30 mouse cellular contexts compared by ENCODE assay signal in genomic region chr4:107899211-107899927, GRCm38 (mm10). TPM values are rescaled to one million over a fixed set of nuclear protein-coding genes. Genes with fewer than 3 reads are reported as not detected.
DNase-seq lines count a peak whose midpoint lies in the region; ATAC-seq and TF ChIP-seq lines count a peak whose summit lies in the region.
"Had no signal": no experiment of that assay in that cellular context is flagged by ENCODE, and none has a peak within 500 bp of the region (broad histone marks: within the 10 kb centered on the region; RNA-seq: fewer than 3 reads in every experiment).

No protein-coding gene starts in this region.

- no peaks in the 10 kb centered on the region for H3K9me3 ChIP-seq in intestine, embryonic 14.5 days (ENCODE audit: control insufficient read depth, low read length)
- H3K9me3 ChIP-seq in intestine, embryonic 16.5 days (ENCODE audit: control insufficient read depth, low read length): no peaks in the 10 kb centered on the region
- H3K9me3 ChIP-seq in liver, embryonic 14.5 days (ENCODE audit: control insufficient read depth, low read length): no peaks in the 10 kb centered on the region
- H3K9me3 ChIP-seq in stomach, embryonic 15.5 days: no peaks in the 10 kb centered on the region
- H3K9me3 ChIP-seq: embryonic facial prominence, embryonic 13.5 days; forebrain, embryonic 10.5 days; forebrain, embryonic 15.5 days; hindbrain, embryonic 12.5 days; kidney, embryonic 15.5 days; limb, embryonic 12.5 days; midbrain, embryonic 10.5 days; midbrain, embryonic 15.5 days; neural tube, embryonic 15.5 days had no signal

- H3K4me2 ChIP-seq in intestine, embryonic 14.5 days (ENCODE audit: low read length): no peak overlapping the region
- no peak overlapping the region for H3K4me2 ChIP-seq in intestine, embryonic 16.5 days (ENCODE audit: low read depth, low read length)
- peak overlapping the region; percentile 24; the same call in 1 of the 2 replicates for H3K4me2 ChIP-seq in liver, embryonic 14.5 days (ENCODE audit: low read depth)
- H3K4me2 ChIP-seq in stomach, embryonic 15.5 days: no peak overlapping the region
- H3K4me2 ChIP-seq: embryonic facial prominence, embryonic 13.5 days; forebrain, embryonic 15.5 days; heart, embryonic 11.5 days; hindbrain, embryonic 12.5 days; kidney, embryonic 15.5 days; limb, embryonic 12.5 days; midbrain, embryonic 15.5 days; neural tube, embryonic 15.5 days had no signal

- peaks cover 58% of the 10 kb centered on the region for H3K36me3 ChIP-seq in intestine, embryonic 14.5 days (ENCODE audit: control insufficient read depth, insufficient read depth, low read length)
- H3K36me3 ChIP-seq in intestine, embryonic 16.5 days (ENCODE audit: control insufficient read depth, insufficient read depth, low read length): peaks cover 6% of the 10 kb centered on the region; the same call in 1 of the 2 replicates
- no peaks in the 10 kb centered on the region; the same call in 1 of the 2 replicates for H3K36me3 ChIP-seq in liver, embryonic 14.5 days (replicated peaks; ENCODE audit: control insufficient read depth, insufficient read depth, low read depth)
- H3K36me3 ChIP-seq in stomach, embryonic 15.5 days: peaks cover 23% of the 10 kb centered on the region; the same call in 1 of the 2 replicates

- H3K27ac ChIP-seq in intestine, embryonic 14.5 days (ENCODE audit: low read depth): no peak overlapping the region
- H3K27ac ChIP-seq in intestine, embryonic 16.5 days (ENCODE audit: low read length): peak overlapping the region; percentile 3; the same call in 1 of the 2 replicates
- no peak overlapping the region for H3K27ac ChIP-seq in liver, embryonic 14.5 days
- H3K27ac ChIP-seq in stomach, embryonic 15.5 days: peak overlapping the region; percentile 44; the same call in 1 of the 2 replicates
- H3K27ac ChIP-seq: embryonic facial prominence, embryonic 13.5 days; forebrain, embryonic 10.5 days; forebrain, embryonic 15.5 days; hindbrain, embryonic 12.5 days; hindbrain, postnatal 0 days; kidney, embryonic 15.5 days; limb, embryonic 12.5 days; midbrain, embryonic 10.5 days; midbrain, embryonic 15.5 days; neural tube, embryonic 15.5 days had no signal

- 0 out of 2 replicates have a peak, but pooled peaks have one; percentile 42 for ATAC-seq in intestine, embryonic 14.5 days (replicated peaks; ENCODE audit: low FRiP score, low TSS enrichment, low read depth)
- peak; percentile 80 for ATAC-seq in intestine, embryonic 16.5 days
- peak; percentile 63; the same call in 1 of the 2 replicates for ATAC-seq in liver, embryonic 14.5 days (ENCODE audit: insufficient read depth)
- peak; percentile 62; the same call in 1 of the 2 replicates for ATAC-seq in stomach, embryonic 15.5 days (ENCODE audit: insufficient read depth, low FRiP score, low read depth)
- no peak for ATAC-seq in CD4-positive, CD25-positive, alpha-beta regulatory T cell, adult 4 months
- ATAC-seq: forebrain, embryonic 15.5 days; hindbrain, postnatal 0 days; midbrain, embryonic 15.5 days had no signal

- H3K4me3 ChIP-seq in intestine, embryonic 14.5 days (ENCODE audit: low read depth, low read length): no peak overlapping the region
- H3K4me3 ChIP-seq in intestine, embryonic 16.5 days (ENCODE audit: low read length): no peak overlapping the region
- H3K4me3 ChIP-seq in liver, embryonic 14.5 days (ENCODE audit: insufficient read depth in 1 of 2, low read depth in 2 of 2, low read length in 2 of 2): no peak overlapping the region
- H3K4me3 ChIP-seq in stomach, embryonic 15.5 days (replicated peaks): no peak overlapping the region
- H3K4me3 ChIP-seq: embryonic facial prominence, embryonic 13.5 days; forebrain, embryonic 10.5 days; forebrain, embryonic 15.5 days; hindbrain, embryonic 12.5 days; kidney, embryonic 15.5 days; limb, embryonic 12.5 days; midbrain, embryonic 10.5 days; midbrain, embryonic 15.5 days; neural tube, embryonic 15.5 days had no signal

- TF ChIP-seq CTCF in liver, embryonic 14.5 days (IDR thresholded peaks at IDR 0.05; ENCODE audit: low read depth): no peak

- WGBS in intestine, embryonic 14.5 days: 74% methylated on average over 5 of the region's 5 CpGs
- WGBS in intestine, embryonic 16.5 days: 66% methylated on average over 5 of the region's 5 CpGs
- 56% methylated on average over 5 of the region's 5 CpGs for WGBS in liver, embryonic 14.5 days (ENCODE audit: insufficient replicate concordance)
- 67% methylated on average over 5 of the region's 5 CpGs for WGBS in stomach, embryonic 15.5 days

- TF ChIP-seq EP300 in liver, embryonic 14.5 days (IDR thresholded peaks at IDR 0.05; ENCODE audit: low read depth): no peak

- no peaks in the 10 kb centered on the region for H3K4me1 ChIP-seq in intestine, embryonic 14.5 days (replicated peaks; ENCODE audit: control insufficient read depth, insufficient read depth, low read length)
- H3K4me1 ChIP-seq in intestine, embryonic 16.5 days (ENCODE audit: control insufficient read depth, insufficient read depth, low read length): peaks cover 16% of the 10 kb centered on the region; the same call in 1 of the 2 replicates
- H3K4me1 ChIP-seq in liver, embryonic 14.5 days (replicated peaks; ENCODE audit: control insufficient read depth in 2 of 2, insufficient read depth in 2 of 2, low read length in 1 of 2): peaks cover 0 to 7% of the 10 kb centered on the region in 2 experiments; a peak in 1 of 4 replicates
- peaks cover 3% of the 10 kb centered on the region; the same call in 1 of the 2 replicates for H3K4me1 ChIP-seq in stomach, embryonic 15.5 days
- H3K4me1 ChIP-seq: embryonic facial prominence, embryonic 13.5 days; forebrain, embryonic 10.5 days; forebrain, embryonic 15.5 days; hindbrain, embryonic 12.5 days; kidney, embryonic 15.5 days; limb, embryonic 12.5 days; midbrain, embryonic 10.5 days; midbrain, embryonic 15.5 days; neural tube, embryonic 15.5 days had no signal

- H3K27me3 ChIP-seq in intestine, embryonic 14.5 days (replicated peaks; ENCODE audit: control insufficient read depth, insufficient read depth, low read length): no peaks in the 10 kb centered on the region
- no peaks in the 10 kb centered on the region for H3K27me3 ChIP-seq in intestine, embryonic 16.5 days (replicated peaks; ENCODE audit: control insufficient read depth, insufficient read depth, low read length)
- no peaks in the 10 kb centered on the region for H3K27me3 ChIP-seq in liver, embryonic 14.5 days (ENCODE audit: control insufficient read depth, insufficient read depth, low read length)
- H3K27me3 ChIP-seq in stomach, embryonic 15.5 days (replicated peaks): no peaks in the 10 kb centered on the region
- H3K27me3 ChIP-seq: embryonic facial prominence, embryonic 13.5 days; forebrain, embryonic 15.5 days; hindbrain, embryonic 12.5 days; kidney, embryonic 15.5 days; limb, embryonic 12.5 days; midbrain, embryonic 15.5 days; neural tube, embryonic 15.5 days had no signal

- DNase-seq in intestine, embryonic 14.5 days (ENCODE audit: low spot score): no peak
- DNase-seq in liver, embryonic 14.5 days (ENCODE audit: low read depth in 3 of 3, low spot score in 3 of 3): no peak
- no peak for DNase-seq in cerebellum, adult 8-10 months
- no peak for DNase-seq in thymus, postnatal 10 days (ENCODE audit: low spot score in 2 of 2)
- DNase-seq: adrenal gland, postnatal 10 days; cerebellum, adult 11 months; cerebellum, adult 9-11 months; gastrocnemius, postnatal 25 days; heart, adult 18-20 months; heart, postnatal 36 days; kidney, adult 18-20 months; kidney, postnatal 36 days; lung, adult 2 months; lung, postnatal 14 days; retina, postnatal 1 day; right cerebral cortex, postnatal 25 days had no signal

- H3K9ac ChIP-seq in intestine, embryonic 14.5 days (ENCODE audit: low read length): no peak overlapping the region
- H3K9ac ChIP-seq in intestine, embryonic 16.5 days (ENCODE audit: low read depth, low read length): no peak overlapping the region
- no peak overlapping the region for H3K9ac ChIP-seq in liver, embryonic 14.5 days (replicated peaks)
- H3K9ac ChIP-seq in stomach, embryonic 15.5 days: no peak overlapping the region
- H3K9ac ChIP-seq: embryonic facial prominence, embryonic 13.5 days; forebrain, embryonic 15.5 days; hindbrain, embryonic 12.5 days; kidney, embryonic 15.5 days; limb, embryonic 12.5 days; midbrain, embryonic 15.5 days; neural tube, embryonic 15.5 days had no signal

RNA-seq across cellular contexts. Expression of gene 0610037L13Rik, which starts 9.8 kb away (rescaled TPM):
- 129 and 134 TPM in 2 replicates for polyA plus RNA-seq in intestine, embryonic 14.5 days (2014; fragmentation: Nextera tagmentation; extraction: Ambion mirVana)
- 87.7 and 93.8 TPM in 2 replicates for polyA plus RNA-seq in intestine, embryonic 16.5 days (2015; fragmentation: Nextera tagmentation; extraction: Ambion mirVana)
- polyA plus RNA-seq in liver, embryonic 14.5 days (2012; rRNA removed): 16.1 and 30.5 TPM in 2 replicates
- 39.4 and 40.4 TPM in 2 replicates for polyA plus RNA-seq in liver, embryonic 14.5 days (2014; fragmentation: Nextera tagmentation; extraction: Ambion mirVana)
- polyA plus RNA-seq in stomach, embryonic 15.5 days (2015; fragmentation: Nextera tagmentation; extraction: Ambion mirVana): 115 and 118 TPM in 2 replicates
- 10 to 100 TPM; 51.0 to 63.0 TPM for polyA plus RNA-seq in CD4-positive, CD25-positive, alpha-beta regulatory T cell, adult 4 months (2017; shearing (Covaris generic))

RNA-seq across cellular contexts. Expression of gene Magoh, which starts 19.8 kb away (rescaled TPM):
- polyA plus RNA-seq in intestine, embryonic 14.5 days (2014; fragmentation: Nextera tagmentation; extraction: Ambion mirVana): 179 TPM in 2 replicates
- 132 and 139 TPM in 2 replicates for polyA plus RNA-seq in intestine, embryonic 16.5 days (2015; fragmentation: Nextera tagmentation; extraction: Ambion mirVana)
- polyA plus RNA-seq in liver, embryonic 14.5 days (2012; rRNA removed): 60.3 and 100 TPM in 2 replicates
- 111 and 116 TPM in 2 replicates for polyA plus RNA-seq in liver, embryonic 14.5 days (2014; fragmentation: Nextera tagmentation; extraction: Ambion mirVana)
- polyA plus RNA-seq in stomach, embryonic 15.5 days (2015; fragmentation: Nextera tagmentation; extraction: Ambion mirVana): 181 and 193 TPM in 2 replicates
- polyA plus RNA-seq in CD4-positive, CD25-positive, alpha-beta regulatory T cell, adult 4 months (2017; shearing (Covaris generic)): 100 to 1,000 TPM; 109 to 118 TPM

RNA-seq across cellular contexts. Expression of gene Cpt2, which starts 24.0 kb away (rescaled TPM):
- 55.9 and 66.6 TPM in 2 replicates for polyA plus RNA-seq in intestine, embryonic 14.5 days (2014; fragmentation: Nextera tagmentation; extraction: Ambion mirVana)
- polyA plus RNA-seq in intestine, embryonic 16.5 days (2015; fragmentation: Nextera tagmentation; extraction: Ambion mirVana): 142 and 155 TPM in 2 replicates
- polyA plus RNA-seq in liver, embryonic 14.5 days (2012; rRNA removed): 21.5 and 25.8 TPM in 2 replicates
- 36.5 and 46.6 TPM in 2 replicates for polyA plus RNA-seq in liver, embryonic 14.5 days (2014; fragmentation: Nextera tagmentation; extraction: Ambion mirVana)
- 58.7 and 62.0 TPM in 2 replicates for polyA plus RNA-seq in stomach, embryonic 15.5 days (2015; fragmentation: Nextera tagmentation; extraction: Ambion mirVana)
- 10 to 100 TPM; 18.9 to 27.3 TPM for polyA plus RNA-seq in CD4-positive, CD25-positive, alpha-beta regulatory T cell, adult 4 months (2017; shearing (Covaris generic))

Comparison
In these comparisons a context has a peak if more than half of its experiments do, and no peak if none do; other contexts are left out.
1. H3K27ac ChIP-seq: peak in intestine, embryonic 16.5 days (single experiment) and stomach, embryonic 15.5 days (single experiment); none in intestine, embryonic 14.5 days (single experiment) and liver, embryonic 14.5 days (single experiment).